Mouse (Mus musculus): ENCODE data around the gene Oard1.

Oard1 gene

GRCm38 (mm10) chr17:48407910-48408525 is 1.8 kb upstream of the Oard1 start:
- DNase-seq (ENCODE audit: low spot score in 2 of 2), result no peak

GRCm38 (mm10) chr17:48408526-48409291 is 1.1 kb upstream of the Oard1 start:
- peak; percentile 71 to 72 for DNase-seq (ENCODE audit: low spot score in 2 of 2)

- DNase-seq (ENCODE audit: low spot score in 2 of 2), result no peak
Observed at GRCm38 (mm10) chr17:48410299-48410785, 528 bp downstream of the Oard1 start.

- DNase-seq (ENCODE audit: low spot score in 2 of 2), result no peak
Observed at GRCm38 (mm10) chr17:48411241-48411640, 1.4 kb downstream of the Oard1 start.

GRCm38 (mm10) chr17:48416011-48416410 is 6.2 kb downstream of the Oard1 start:
- DNase-seq (ENCODE audit: low spot score in 2 of 2), result peak in 1 of 2 experiments; percentile 42

GRCm38 (mm10) chr17:48416425-48417195 is 6.8 kb downstream of the Oard1 start:
- DNase-seq (ENCODE audit: low spot score in 2 of 2), result peak; percentile 25 to 39

- DNase-seq (ENCODE audit: low spot score in 2 of 2), result no peak
Observed at GRCm38 (mm10) chr17:48417521-48417920, 7.7 kb downstream of the Oard1 start.

- DNase-seq (ENCODE audit: low spot score in 2 of 2), result no peak
Observed at GRCm38 (mm10) chr17:48418174-48418573, 8.4 kb downstream of the Oard1 start.

GRCm38 (mm10) chr17:48418781-48419180 is 9.0 kb downstream of the Oard1 start:
- no peak for DNase-seq (ENCODE audit: low spot score in 2 of 2)

GRCm38 (mm10) chr17:48419571-48419970 is 9.8 kb downstream of the Oard1 start:
- DNase-seq (ENCODE audit: low spot score in 2 of 2), result no peak

GRCm38 (mm10) chr17:48424237-48424636 is 14.4 kb downstream of the Oard1 start:
- no peak for DNase-seq (ENCODE audit: low spot score in 2 of 2)

GRCm38 (mm10) chr17:48425823-48426612 is 16.2 kb downstream of the Oard1 start:
- DNase-seq (ENCODE audit: low spot score in 2 of 2), result peak in 1 of 2 experiments; percentile 59

- DNase-seq (ENCODE audit: low spot score in 2 of 2), result peak; percentile 34 to 50
Observed at GRCm38 (mm10) chr17:48426991-48427750, 17.4 kb downstream of the Oard1 start.

- DNase-seq (ENCODE audit: low spot score in 2 of 2), result no peak
Observed at GRCm38 (mm10) chr17:48427852-48428530, 18.2 kb downstream of the Oard1 start.

- peak; percentile 59 to 68 for DNase-seq (ENCODE audit: low spot score in 2 of 2)
Observed at GRCm38 (mm10) chr17:48430394-48430793, 20.6 kb downstream of the Oard1 start.

- DNase-seq (ENCODE audit: low spot score in 2 of 2), result no peak
Observed at GRCm38 (mm10) chr17:48431054-48431453, 21.2 kb downstream of the Oard1 start.

- DNase-seq (ENCODE audit: low spot score in 2 of 2), result peak; percentile 49 to 69
Observed at GRCm38 (mm10) chr17:48432158-48432980, 22.6 kb downstream of the Oard1 start, which contains the start of gene Apobec2. Gene Apobec2, minus strand, starts transcription at chr17:48432930.

GRCm38 (mm10) chr17:48433006-48433655 is 23.3 kb downstream of the Oard1 start:
- DNase-seq (ENCODE audit: low spot score in 2 of 2), result no peak
